Comparison of ENCODE assay signal across 12 mouse cellular contexts in the genomic region with DNA sequence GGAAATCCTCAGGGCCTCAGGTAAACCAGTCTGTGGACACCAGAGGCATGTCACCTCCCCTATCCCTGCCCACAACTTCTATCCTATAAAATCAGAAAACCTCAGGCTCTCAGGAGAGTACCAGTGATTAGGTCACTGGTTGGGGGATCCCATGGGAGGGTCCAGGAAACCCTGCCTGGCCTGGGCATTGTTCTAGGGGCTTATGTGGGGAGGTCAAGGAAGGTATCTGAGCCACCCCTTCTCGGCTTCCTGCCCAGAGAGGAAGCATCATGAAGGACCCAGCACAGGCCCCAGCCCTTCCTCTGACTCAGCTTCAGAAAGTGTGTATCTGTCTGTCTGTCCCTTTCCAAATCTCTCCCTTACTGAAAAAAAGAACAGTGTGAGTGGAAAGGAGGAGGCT. TPM values are rescaled to one million over a fixed set of nuclear protein-coding genes. Genes with fewer than 3 reads are reported as not detected.
DNase-seq lines count a peak whose midpoint lies in the region; ATAC-seq and TF ChIP-seq lines count a peak whose summit lies in the region.
"Had no signal": no experiment of that assay in that cellular context is flagged by ENCODE, and none has a peak within 500 bp of the region (broad histone marks: within the 10 kb centered on the region; RNA-seq: fewer than 3 reads in every experiment).

No protein-coding gene starts in this region.

- H3K4me1 ChIP-seq in kidney, embryonic 14.5 days (ENCODE audit: control insufficient read depth, insufficient read depth, low read length), result peaks cover 14% of the 10 kb centered on the region; the same call in 1 of the 2 replicates
- H3K4me1 ChIP-seq in cortical plate, adult 2 months (ENCODE audit: control insufficient read depth, insufficient read depth, low read length), result no peaks in the 10 kb centered on the region
- H3K4me1 ChIP-seq in heart, embryonic 14.5 days (ENCODE audit: control insufficient read depth in 2 of 2, insufficient read depth in 2 of 2, low read length in 2 of 2), result peaks cover 5 to 16% of the 10 kb centered on the region in 2 experiments; a peak in 2 of 4 replicates
- peaks cover 17% of the 10 kb centered on the region for H3K4me1 ChIP-seq in limb, embryonic 12.5 days (replicated peaks)

- TF ChIP-seq CTCF in cortical plate, adult 2 months (IDR thresholded peaks at IDR 0.05; ENCODE audit: extremely low read depth, insufficient read depth, low read length), result no peak

- no peak overlapping the region; the same call in 1 of the 2 replicates for H3K27ac ChIP-seq in kidney, embryonic 14.5 days (ENCODE audit: low read depth, low read length)
- no peak overlapping the region for H3K27ac ChIP-seq in cortical plate, adult 2 months (ENCODE audit: insufficient read depth, low read length)
- peak overlapping the region; percentile 51 to 68 for H3K27ac ChIP-seq in heart, embryonic 14.5 days (replicated peaks in 1 of 2; ENCODE audit: control insufficient read depth in 1 of 2, insufficient read depth in 1 of 2, low read depth in 2 of 2, low read length in 2 of 2)
- H3K27ac ChIP-seq in limb, embryonic 12.5 days, result no peak overlapping the region

- 72% methylated on average over 1 of the region's 1 CpGs for WGBS in kidney, embryonic 14.5 days
- 52% methylated on average over 1 of the region's 1 CpGs for WGBS in heart, embryonic 14.5 days
- 52% methylated on average over 1 of the region's 1 CpGs for WGBS in limb, embryonic 12.5 days

- TF ChIP-seq POLR2A in cortical plate, adult 2 months (IDR thresholded peaks at IDR 0.05; ENCODE audit: extremely low read depth, insufficient read depth, low read length), result no peak

- no peaks in the 10 kb centered on the region for H3K9me3 ChIP-seq in kidney, embryonic 14.5 days (ENCODE audit: control insufficient read depth, low read length)
- no peaks in the 10 kb centered on the region for H3K9me3 ChIP-seq in heart, embryonic 14.5 days (ENCODE audit: control insufficient read depth, low read length)
- no peaks in the 10 kb centered on the region for H3K9me3 ChIP-seq in limb, embryonic 12.5 days

- peak overlapping the region; percentile 95; the same call in 1 of the 2 replicates for H3K4me2 ChIP-seq in kidney, embryonic 14.5 days (replicated peaks; ENCODE audit: low read depth, low read length)
- H3K4me2 ChIP-seq in heart, embryonic 14.5 days (ENCODE audit: low read length), result peak overlapping the region; percentile 93
- H3K4me2 ChIP-seq in limb, embryonic 12.5 days, result 0 out of 2 replicates have a peak overlapping the region, but pooled peaks have one; percentile 88

- ATAC-seq in kidney, embryonic 14.5 days (ENCODE audit: low FRiP score, low TSS enrichment), result no peak
- 0 out of 2 replicates have a peak, but pooled peaks have one; percentile 19 for ATAC-seq in heart, embryonic 14.5 days (ENCODE audit: insufficient number of reproducible peaks, insufficient read depth, low FRiP score, low read depth)
- ATAC-seq in limb, embryonic 12.5 days (ENCODE audit: insufficient number of reproducible peaks, insufficient read depth, low FRiP score, low TSS enrichment, low read depth), result no peak
- ATAC-seq in cerebellum, adult (ENCODE audit: insufficient number of reproducible peaks, low FRiP score, low TSS enrichment), result no peak

- peaks cover 23% of the 10 kb centered on the region for H3K36me3 ChIP-seq in kidney, embryonic 14.5 days (ENCODE audit: control insufficient read depth, insufficient read depth, low read length)
- peaks cover 24% of the 10 kb centered on the region for H3K36me3 ChIP-seq in heart, embryonic 14.5 days (ENCODE audit: control insufficient read depth, insufficient read depth, low read length)
- H3K36me3 ChIP-seq in limb, embryonic 12.5 days, result peaks cover 39% of the 10 kb centered on the region

- no peak for DNase-seq in kidney, adult 18-20 months
- DNase-seq in thymus, adult 18-20 months, result no peak
- no peak for DNase-seq in urinary bladder, adult 18-20 months (ENCODE audit: low spot score in 2 of 2)
- DNase-seq: adrenal gland, postnatal 14 days; gastrocnemius, postnatal 14 days; spleen, adult 18-20 months had no signal

- H3K27me3 ChIP-seq in kidney, embryonic 14.5 days (ENCODE audit: control insufficient read depth, insufficient read depth, low read length), result no peaks in the 10 kb centered on the region
- H3K27me3 ChIP-seq in heart, embryonic 14.5 days (ENCODE audit: control insufficient read depth, insufficient read depth, low read length), result peaks cover 24% of the 10 kb centered on the region
- H3K27me3 ChIP-seq in limb, embryonic 12.5 days, result peaks cover 46% of the 10 kb centered on the region

- 0 out of 2 replicates have a peak overlapping the region, but pooled peaks have one; percentile 61 for H3K9ac ChIP-seq in kidney, embryonic 14.5 days (ENCODE audit: low read depth, low read length)
- H3K9ac ChIP-seq in heart, embryonic 14.5 days (ENCODE audit: low read length), result no peak overlapping the region
- H3K9ac ChIP-seq in limb, embryonic 12.5 days (replicated peaks), result no peak overlapping the region

- no peak overlapping the region for H3K4me3 ChIP-seq in kidney, embryonic 14.5 days (ENCODE audit: low read length)
- H3K4me3 ChIP-seq in cortical plate, adult 2 months (ENCODE audit: insufficient read depth, low read length), result peak overlapping the region; percentile 93; the same call in 1 of the 2 replicates
- peak overlapping the region; percentile 1 to 64; a peak in 1 of 4 replicates for H3K4me3 ChIP-seq in heart, embryonic 14.5 days (ENCODE audit: control insufficient read depth in 1 of 2, insufficient read depth in 1 of 2, low read depth in 1 of 2, low read length in 2 of 2)
- no peak overlapping the region for H3K4me3 ChIP-seq in limb, embryonic 12.5 days (replicated peaks)

RNA-seq across cellular contexts. Expression of gene Adam15, which starts 1.9 kb away (rescaled TPM):
- polyA plus RNA-seq in kidney, embryonic 14.5 days (2014; fragmentation: Nextera tagmentation; extraction: Ambion mirVana), result 35.9 and 47.1 TPM in 2 replicates
- 170 and 178 TPM in 2 replicates for polyA plus RNA-seq in cortical plate, adult 2 months (2012; rRNA removed)
- polyA plus RNA-seq in heart, embryonic 14.5 days (2014; fragmentation: Nextera tagmentation; extraction: Ambion mirVana), result 31.0 and 38.6 TPM in 2 replicates
- 27.0 and 32.1 TPM in 2 replicates for polyA plus RNA-seq in limb, embryonic 12.5 days (2016; fragmentation: Nextera tagmentation; extraction: Ambion mirVana)

RNA-seq across cellular contexts. Expression of gene Efna4, which starts 10.1 kb away (rescaled TPM):
- polyA plus RNA-seq in kidney, embryonic 14.5 days (2014; fragmentation: Nextera tagmentation; extraction: Ambion mirVana), result 30.1 and 36.6 TPM in 2 replicates
- 0.59 and 1.1 TPM in 2 replicates for polyA plus RNA-seq in cortical plate, adult 2 months (2012; rRNA removed)
- polyA plus RNA-seq in heart, embryonic 14.5 days (2014; fragmentation: Nextera tagmentation; extraction: Ambion mirVana), result 6.0 and 6.7 TPM in 2 replicates
- polyA plus RNA-seq in limb, embryonic 12.5 days (2016; fragmentation: Nextera tagmentation; extraction: Ambion mirVana), result 53.2 and 55.1 TPM in 2 replicates

RNA-seq across cellular contexts. Expression of gene Dcst2, which starts 13.9 kb away (rescaled TPM):
- 0.18 and 0.30 TPM in 2 replicates for polyA plus RNA-seq in kidney, embryonic 14.5 days (2014; fragmentation: Nextera tagmentation; extraction: Ambion mirVana)
- 0.61 and 0.75 TPM in 2 replicates for polyA plus RNA-seq in cortical plate, adult 2 months (2012; rRNA removed)
- not detected in 2 replicates for polyA plus RNA-seq in heart, embryonic 14.5 days (2014; fragmentation: Nextera tagmentation; extraction: Ambion mirVana)
- 0.18 and 0.20 TPM in 2 replicates for polyA plus RNA-seq in limb, embryonic 12.5 days (2016; fragmentation: Nextera tagmentation; extraction: Ambion mirVana)

RNA-seq across cellular contexts. Expression of gene Dcst1, which starts 17.1 kb away (rescaled TPM):
- polyA plus RNA-seq in kidney, embryonic 14.5 days (2014; fragmentation: Nextera tagmentation; extraction: Ambion mirVana), result 0.63 and 1.5 TPM in 2 replicates
- polyA plus RNA-seq in cortical plate, adult 2 months (2012; rRNA removed), result 0.06 TPM in 1 of 2 replicates, not detected in the other
- polyA plus RNA-seq in heart, embryonic 14.5 days (2014; fragmentation: Nextera tagmentation; extraction: Ambion mirVana), result 0.16 and 0.18 TPM in 2 replicates
- 0.26 and 0.40 TPM in 2 replicates for polyA plus RNA-seq in limb, embryonic 12.5 days (2016; fragmentation: Nextera tagmentation; extraction: Ambion mirVana)
- polyA plus RNA-seq: embryonic facial prominence, embryonic 11.5 days had no signal

RNA-seq across cellular contexts. Expression of gene Efna3, which starts 25.2 kb away (rescaled TPM):
- polyA plus RNA-seq in kidney, embryonic 14.5 days (2014; fragmentation: Nextera tagmentation; extraction: Ambion mirVana), result 9.7 and 10.1 TPM in 2 replicates
- polyA plus RNA-seq in cortical plate, adult 2 months (2012; rRNA removed), result 79.9 and 85.1 TPM in 2 replicates
- polyA plus RNA-seq in heart, embryonic 14.5 days (2014; fragmentation: Nextera tagmentation; extraction: Ambion mirVana), result 0.78 and 1.1 TPM in 2 replicates
- polyA plus RNA-seq in limb, embryonic 12.5 days (2016; fragmentation: Nextera tagmentation; extraction: Ambion mirVana), result 17.6 and 21.3 TPM in 2 replicates

Comparison
In these comparisons a context has a peak if more than half of its experiments do, and no peak if none do; other contexts are left out.
1. H3K27ac ChIP-seq: peak in heart, embryonic 14.5 days (2 of 2); none in kidney, embryonic 14.5 days (single experiment), cortical plate, adult 2 months (single experiment) and limb, embryonic 12.5 days (single experiment).
2. H3K4me3 ChIP-seq: peak in cortical plate, adult 2 months (single experiment) and heart, embryonic 14.5 days (2 of 2); none in kidney, embryonic 14.5 days (single experiment) and limb, embryonic 12.5 days (single experiment).
3. Peak in every context shown above with its lines, with median percentiles within 50 percentile points of each other: H3K4me2 ChIP-seq.